8 mouse cellular contexts compared by ENCODE assay signal in the genomic region with DNA sequence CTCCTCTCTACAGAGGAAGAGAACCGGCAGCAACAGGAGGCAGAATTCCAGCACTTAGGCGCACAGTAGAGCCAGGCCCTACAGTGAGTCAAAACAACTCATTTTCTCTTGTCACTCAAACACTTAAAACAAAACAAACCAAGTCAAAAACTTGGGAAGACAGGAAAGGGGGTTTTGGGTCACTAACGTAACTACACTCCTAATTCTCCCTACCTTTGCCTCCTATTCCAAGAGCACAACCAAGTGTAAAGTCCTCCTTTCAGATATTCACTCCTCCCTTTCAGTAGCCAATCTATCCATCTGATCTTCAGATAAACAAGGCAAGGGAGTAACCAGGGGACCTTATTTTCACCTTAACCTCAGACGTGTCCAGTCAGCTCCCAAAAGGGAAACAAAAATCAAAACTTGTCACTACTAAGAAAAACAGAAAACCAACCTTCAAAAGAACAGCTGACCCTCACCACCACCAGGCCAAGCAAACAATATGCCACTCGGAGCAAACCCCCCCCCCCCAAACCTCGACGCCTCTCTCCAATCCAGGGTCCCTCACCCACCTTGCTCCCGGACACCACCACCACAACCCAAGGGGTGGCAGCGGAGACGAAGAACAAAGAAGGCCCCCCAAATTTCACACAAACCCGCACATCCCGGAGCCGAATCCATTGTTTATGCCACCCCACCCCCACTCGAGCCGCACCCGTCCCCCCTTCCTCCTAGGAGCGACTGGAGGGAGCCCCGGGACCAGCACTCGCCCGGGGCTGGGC. TPM values are rescaled to one million over a fixed set of nuclear protein-coding genes. Genes with fewer than 3 reads are reported as not detected.
DNase-seq lines count a peak whose midpoint lies in the region; ATAC-seq and TF ChIP-seq lines count a peak whose summit lies in the region.

No protein-coding gene starts in this region.

- peak; percentile 20; the same call in 1 of the 2 replicates for ATAC-seq in cerebellum, adult (ENCODE audit: insufficient number of reproducible peaks, low FRiP score, low TSS enrichment)

- H3K36me3 ChIP-seq in forebrain, embryonic 10.5 days (replicated peaks) = peaks cover 37% of the 10 kb centered on the region
- H3K36me3 ChIP-seq in limb, embryonic 10.5 days = peaks cover 35% of the 10 kb centered on the region
- H3K36me3 ChIP-seq in small intestine, adult 2 months (ENCODE audit: control insufficient read depth, insufficient read depth, low read length) = peaks cover 16% of the 10 kb centered on the region

- peak overlapping the region; percentile 96 for H3K27ac ChIP-seq in forebrain, embryonic 10.5 days
- peak overlapping the region; percentile 93 for H3K27ac ChIP-seq in limb, embryonic 10.5 days
- H3K27ac ChIP-seq in small intestine, adult 2 months (ENCODE audit: insufficient read depth, low read depth, low read length) = peak overlapping the region; percentile 79

- peak overlapping the region; percentile 92 for H3K4me3 ChIP-seq in forebrain, embryonic 10.5 days
- peak overlapping the region; percentile 97 for H3K4me3 ChIP-seq in limb, embryonic 10.5 days
- peak overlapping the region; percentile 99 for H3K4me3 ChIP-seq in small intestine, adult 2 months (ENCODE audit: low read depth, low read length)

- peaks cover 12% of the 10 kb centered on the region for H3K4me1 ChIP-seq in forebrain, embryonic 10.5 days
- peaks cover 9% of the 10 kb centered on the region; the same call in 1 of the 2 replicates for H3K4me1 ChIP-seq in limb, embryonic 10.5 days
- H3K4me1 ChIP-seq in small intestine, adult 2 months (ENCODE audit: control insufficient read depth, insufficient read depth, insufficient read length, low read length) = peaks cover 5% of the 10 kb centered on the region; the same call in 1 of the 2 replicates

- 9% methylated on average over 20 of the region's 20 CpGs for WGBS in forebrain, embryonic 10.5 days
- WGBS in limb, embryonic 10.5 days = 7% methylated on average over 20 of the region's 20 CpGs
- WGBS in small intestine, adult 2 months = 2% methylated on average over 18 of the region's 20 CpGs

- DNase-seq in cerebellum, adult 8-10 months = no peak
- peak; percentile 17 for DNase-seq in 416B (ENCODE audit: low read depth)
- DNase-seq in forebrain, embryonic 10.5 days (ENCODE audit: extremely low spot score, low spot score) = no peak
- no peak for DNase-seq in limb, embryonic 10.5 days (ENCODE audit: low spot score)
- no peak for DNase-seq in cerebellum, adult 11-12 months
- no peak for DNase-seq in cerebellum, postnatal 14 days

- TF ChIP-seq CTCF in small intestine, adult 2 months (IDR thresholded peaks at IDR 0.05; ENCODE audit: extremely low read depth, insufficient read length, insufficient replicate concordance, low read depth, low read length) = no peak

- H3K9me3 ChIP-seq in forebrain, embryonic 10.5 days = no peaks in the 10 kb centered on the region
- H3K9me3 ChIP-seq in limb, embryonic 10.5 days (replicated peaks) = no peaks in the 10 kb centered on the region

- H3K27me3 ChIP-seq in forebrain, embryonic 10.5 days (ENCODE audit: poor library complexity, severe bottlenecking) = no peaks in the 10 kb centered on the region
- H3K27me3 ChIP-seq in limb, embryonic 10.5 days (ENCODE audit: low read depth, poor library complexity, severe bottlenecking) = no peaks in the 10 kb centered on the region
- no peaks in the 10 kb centered on the region for H3K27me3 ChIP-seq in small intestine, adult 2 months (ENCODE audit: control insufficient read depth, insufficient read depth, low read length)

- no peak for TF ChIP-seq POLR2A in small intestine, adult 2 months (IDR thresholded peaks at IDR 0.05; ENCODE audit: low read depth, low read length)

RNA-seq across cellular contexts. Expression of gene Zfyve1, which starts 0.6 kb away (rescaled TPM):
- polyA plus RNA-seq in forebrain, embryonic 10.5 days (2016; fragmentation: Nextera tagmentation; extraction: Ambion mirVana) = 21.3 and 21.9 TPM in 2 replicates
- 14.4 and 21.9 TPM in 2 replicates for polyA plus RNA-seq in limb, embryonic 10.5 days (2016; fragmentation: Nextera tagmentation; extraction: Ambion mirVana)
- polyA plus RNA-seq in small intestine, adult 2 months (2012; rRNA removed) = 24.0 and 54.4 TPM in 2 replicates

RNA-seq across cellular contexts. Expression of gene Rbm25, which starts 34.7 kb away (rescaled TPM):
- 294 and 319 TPM in 2 replicates for polyA plus RNA-seq in forebrain, embryonic 10.5 days (2016; fragmentation: Nextera tagmentation; extraction: Ambion mirVana)
- 282 and 308 TPM in 2 replicates for polyA plus RNA-seq in limb, embryonic 10.5 days (2016; fragmentation: Nextera tagmentation; extraction: Ambion mirVana)
- polyA plus RNA-seq in small intestine, adult 2 months (2012; rRNA removed) = 3.3 and 12.0 TPM in 2 replicates

Comparison
In these comparisons a context has a peak if more than half of its experiments do, and no peak if none do; other contexts are left out.
1. RNA of gene Rbm25, which starts 34.7 kb away (polyA plus RNA-seq): 282 to 308 TPM in limb, embryonic 10.5 days and 294 to 319 TPM in forebrain, embryonic 10.5 days; 3.3 to 12.0 TPM in small intestine, adult 2 months; every median in the first group is over 10 times any median in the second.
2. Peak in every context shown above with its lines, with median percentiles within 50 percentile points of each other: H3K27ac ChIP-seq and H3K4me3 ChIP-seq.